Mouse (Mus musculus) ES-CJ7 (cell line): ENCODE data around the gene Rtcb.

ENCODE experiments used
- DNase-seq: peaks from one replicate; pipeline ENCODE4 v3.0.0; 2011; ENCODE audit warnings: low read depth, low spot score

Rtcb gene

DNA sequence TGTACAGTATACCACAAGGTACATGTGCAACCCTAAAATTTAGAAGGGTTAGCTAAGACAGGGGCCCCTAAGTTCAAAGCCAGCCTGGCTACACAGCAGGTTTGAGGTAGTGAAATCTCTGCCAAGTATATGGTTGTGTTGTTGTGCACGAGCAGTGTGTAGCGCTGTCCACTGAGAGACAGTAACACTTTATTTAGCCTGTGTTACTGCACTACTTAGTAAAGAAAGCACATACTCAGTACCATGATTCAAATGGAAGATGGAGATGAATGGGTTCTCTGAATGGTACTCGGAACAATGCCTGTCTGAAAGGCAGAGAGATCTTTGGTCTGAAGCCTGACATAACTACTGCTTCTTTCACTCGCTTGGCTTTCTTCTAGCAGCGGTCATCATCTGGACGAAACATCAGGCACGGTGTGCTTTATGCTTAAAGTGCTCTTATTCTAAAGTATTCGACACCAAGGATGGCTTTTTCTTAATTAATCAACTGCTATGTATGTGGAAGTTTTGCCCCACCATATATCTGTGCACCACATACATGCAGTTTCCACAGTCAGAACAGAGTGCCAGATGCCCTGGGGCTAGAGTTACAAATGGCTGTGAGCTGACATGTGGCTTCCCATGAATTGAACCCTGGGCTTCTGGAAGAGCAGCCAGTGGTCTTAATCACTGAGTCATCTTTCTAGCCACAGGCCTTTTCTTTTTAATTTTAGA lies 9.0 kb downstream of the Rtcb start:
- DNase-seq: no peak

DNA sequence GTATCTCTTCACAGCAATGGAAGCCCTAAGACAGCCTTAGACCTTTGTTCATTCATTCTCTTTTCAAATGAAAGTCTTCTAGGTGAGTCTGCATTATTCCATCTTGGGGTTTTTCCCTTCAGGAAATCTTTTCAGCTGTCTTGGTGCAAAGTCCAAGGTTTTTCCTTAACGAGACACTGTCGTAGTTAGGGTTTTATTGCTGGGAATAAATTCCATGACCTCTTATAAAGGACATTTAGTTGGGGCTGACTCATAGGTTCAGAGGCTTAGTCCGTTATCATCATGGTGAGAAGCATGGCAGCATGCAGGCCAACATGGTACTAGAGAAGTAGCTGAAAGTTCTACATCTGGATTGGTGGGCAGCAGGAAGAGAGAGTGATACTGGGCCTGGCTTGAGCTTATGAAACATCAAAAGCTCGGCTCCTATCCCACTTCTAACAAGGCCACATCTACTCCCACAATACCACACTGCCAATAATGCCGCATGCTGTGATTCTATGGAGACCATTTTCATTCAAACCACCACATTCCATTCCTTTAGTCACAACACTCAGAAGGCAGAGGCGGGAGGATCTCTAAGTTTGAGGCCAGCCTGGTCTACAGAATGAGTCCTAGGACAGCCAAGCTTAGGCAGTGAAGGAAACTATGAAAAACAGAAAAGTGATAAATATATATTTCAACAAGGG lies 21.2 kb downstream of the Rtcb start:
- peak; percentile 22 for DNase-seq

DNA sequence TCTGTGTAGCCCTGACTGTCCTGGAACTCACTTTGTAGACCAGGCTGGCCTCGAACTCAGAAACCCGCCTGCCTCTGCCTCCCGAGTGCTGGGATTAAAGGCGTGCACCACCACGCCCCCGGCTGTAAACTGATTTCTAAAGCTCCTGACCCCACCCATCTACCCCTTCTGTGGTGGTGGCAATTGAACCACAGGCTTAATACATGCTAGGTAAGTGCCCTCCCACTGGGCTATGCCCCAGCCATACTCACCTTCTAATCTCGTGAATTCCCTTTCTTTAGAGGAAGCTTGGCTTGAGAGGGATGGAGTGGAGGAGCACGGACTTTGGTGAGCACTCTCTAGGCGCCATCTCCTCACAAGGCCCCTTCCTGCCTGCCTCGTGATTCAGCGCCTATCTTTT lies 27.7 kb downstream of the Rtcb start:
- DNase-seq: peak; percentile 61

DNA sequence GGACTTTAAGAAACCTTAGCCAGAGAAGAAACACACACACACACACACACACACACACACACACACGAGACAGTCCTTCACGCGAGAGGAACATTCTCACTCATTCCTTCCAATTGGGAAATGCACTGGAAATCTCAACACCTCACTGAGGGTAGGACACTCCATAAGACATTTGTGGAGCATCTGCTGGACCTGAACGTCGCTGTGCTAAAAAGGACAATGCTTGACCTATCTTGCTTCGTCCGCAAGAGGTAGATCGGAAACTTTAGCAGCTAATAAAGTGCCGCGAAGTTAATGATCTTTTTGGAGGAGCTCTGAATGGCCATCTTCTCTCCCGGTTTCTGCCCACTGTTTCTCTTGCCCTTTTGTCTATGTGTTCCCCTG lies 28.4 kb downstream of the Rtcb start:
- DNase-seq: peak; percentile 16

DNA sequence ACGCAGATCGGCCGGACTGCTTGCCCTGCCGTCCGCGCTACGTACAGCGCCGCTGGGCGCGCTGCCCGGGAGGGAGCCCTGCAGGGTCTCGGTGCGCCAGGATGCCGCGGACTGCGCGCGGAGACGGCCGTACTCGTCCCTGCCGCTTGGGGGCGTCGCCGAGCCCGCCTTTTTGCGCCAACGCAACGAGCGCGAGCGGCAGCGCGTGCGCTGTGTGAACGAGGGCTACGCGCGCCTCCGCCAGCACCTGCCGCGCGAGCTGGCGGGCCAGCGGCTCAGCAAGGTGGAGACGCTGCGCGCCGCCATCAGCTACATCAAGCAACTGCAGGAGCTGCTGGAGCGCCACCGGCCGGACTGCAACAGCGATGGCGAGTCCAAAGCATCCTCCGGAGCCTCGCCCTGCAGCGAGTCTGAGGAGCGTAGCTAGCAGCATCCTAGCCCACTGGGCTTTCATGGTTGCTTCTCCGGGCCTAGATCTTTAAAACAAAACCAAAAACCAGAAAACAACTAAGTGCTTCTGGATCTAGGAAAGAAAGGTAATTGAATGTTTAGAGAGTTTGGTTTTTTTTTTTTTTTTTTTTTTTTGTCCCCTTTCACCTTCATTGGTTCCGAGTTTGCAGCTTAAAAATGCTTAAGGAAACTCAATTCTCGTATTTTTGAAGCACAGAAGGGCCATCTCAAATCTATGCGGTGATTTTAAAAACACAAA lies 29.0 kb downstream of the Rtcb start:
- DNase-seq: peak; percentile 92

DNA sequence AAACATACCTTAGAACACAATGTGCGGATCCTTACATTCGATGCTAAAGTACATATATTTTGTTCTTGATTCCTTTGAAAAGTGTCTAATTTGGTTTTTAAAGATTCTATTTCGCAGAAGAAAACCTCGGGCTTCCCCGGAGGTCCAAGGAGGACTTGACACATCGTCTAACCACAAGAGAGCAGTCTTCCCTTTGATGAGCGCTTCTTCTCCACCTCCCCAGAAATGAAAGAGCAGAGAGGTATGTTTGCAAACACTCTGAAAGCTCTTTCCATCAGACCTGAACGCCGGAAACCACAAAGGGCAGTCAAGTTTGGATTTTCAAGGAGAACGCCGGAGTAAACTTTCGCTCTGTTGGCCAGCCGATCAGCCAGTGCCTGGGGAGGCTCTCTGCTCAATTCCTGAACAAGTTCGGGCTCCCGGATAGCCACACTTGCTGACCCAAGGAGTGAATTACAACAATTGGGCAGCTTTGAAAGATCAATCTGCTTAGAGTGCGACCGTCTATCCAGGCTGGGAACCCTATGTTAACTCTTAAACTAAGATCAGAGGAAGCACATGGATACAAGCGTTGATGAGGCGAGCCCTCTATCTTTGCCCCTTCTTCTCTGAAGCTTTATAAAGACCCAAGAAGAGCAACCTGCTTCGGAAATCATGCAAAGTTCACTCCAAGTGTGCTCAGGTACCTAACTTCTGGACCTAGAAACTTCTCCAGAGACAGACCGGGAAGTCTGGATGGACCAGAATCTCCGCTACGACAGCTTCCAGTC lies 29.8 kb downstream of the Rtcb start, which contains the start of gene Ascl4:
Ascl4 (plus strand) TSS at position 6 of the 770 bp plus-strand sequence.
- DNase-seq: peak; percentile 40

DNA sequence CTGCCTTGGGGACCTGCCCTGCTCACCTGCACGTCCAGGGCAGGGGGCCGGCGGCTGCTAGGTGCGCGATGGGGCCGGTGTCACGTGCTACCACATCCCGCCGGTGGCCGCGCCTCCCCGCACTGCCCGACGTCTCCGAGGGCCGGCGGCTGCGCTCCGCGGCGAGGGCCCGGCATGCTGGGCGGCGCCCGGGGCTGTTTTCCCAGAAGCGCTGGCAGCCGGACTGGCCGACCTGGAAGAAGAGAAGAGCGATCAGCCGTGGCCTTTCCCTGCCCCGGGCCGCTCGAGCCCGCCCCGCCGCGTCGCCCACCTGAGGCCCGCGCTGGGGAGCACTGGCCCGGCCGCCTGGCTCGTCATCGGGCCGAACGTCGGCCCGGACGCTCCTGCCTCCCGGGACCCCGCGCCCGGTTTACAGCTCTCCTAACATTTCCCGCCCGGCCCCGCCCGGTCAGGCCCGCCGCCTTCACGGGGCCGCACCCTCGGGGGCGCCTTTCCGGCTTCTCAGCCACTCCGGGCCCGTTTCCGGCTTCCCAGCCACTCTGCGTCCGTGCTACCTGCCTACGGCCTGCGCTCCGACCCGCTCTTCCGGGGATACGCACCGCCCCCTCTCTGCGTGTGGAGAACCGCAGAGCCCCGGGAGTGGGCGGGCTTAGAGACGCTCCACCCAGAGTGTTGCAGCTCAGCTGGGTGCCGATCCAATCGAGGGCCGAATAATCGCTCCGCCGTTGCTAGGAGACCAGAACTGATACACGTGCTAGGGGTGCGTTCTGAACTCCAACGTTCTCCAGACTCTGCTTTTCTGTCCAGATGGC lies 40.9 kb downstream of the Rtcb start, which contains the start of gene Prdm4:
Prdm4 (minus strand) TSS at position 645 of the 812 bp plus-strand sequence.
- DNase-seq: peak; percentile 98
